In the genomic region with DNA sequence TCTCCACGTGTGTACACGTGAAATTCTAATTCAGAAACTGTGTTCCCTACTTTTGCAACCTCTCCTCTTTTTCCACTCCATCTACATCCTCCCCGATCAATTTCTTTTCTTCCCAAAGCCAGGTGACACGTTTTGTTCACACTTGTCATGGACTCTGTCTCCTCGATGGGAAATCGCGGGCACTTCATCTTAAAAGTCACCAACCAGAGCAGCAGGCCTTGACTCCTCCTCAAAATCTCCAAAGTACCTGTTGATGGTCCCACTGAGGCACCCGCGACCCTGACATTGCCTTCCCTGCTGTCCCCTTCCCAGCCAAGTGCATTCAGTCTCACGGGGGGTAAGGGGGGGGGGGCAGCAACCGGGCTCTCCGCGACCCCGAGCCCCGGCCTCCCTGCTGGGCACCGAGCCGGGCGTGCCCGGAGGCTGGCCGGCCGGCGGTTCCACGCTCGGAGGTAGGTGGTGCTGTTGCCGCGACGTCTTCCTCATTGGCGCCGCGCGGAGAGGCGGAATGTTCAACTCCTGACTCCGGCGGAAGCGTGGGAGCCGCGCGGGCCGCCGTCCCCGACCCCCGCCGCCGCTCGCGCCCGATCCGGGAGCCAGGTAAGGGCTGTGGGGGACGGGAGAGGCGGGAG, we compare ENCODE assay signal across 8 mouse cellular contexts. TPM values are rescaled to one million over a fixed set of nuclear protein-coding genes. Genes with fewer than 3 reads are reported as not detected.
A peak's percentile ranks its signal among the peaks of the same experiment; 100 is the strongest.
DNase-seq lines count a peak whose midpoint lies in the region; ATAC-seq and TF ChIP-seq lines count a peak whose summit lies in the region.

Map3k20 (plus strand) TSS at position 382 of the 632 bp plus-strand sequence.

- peak; percentile 79 for ATAC-seq in embryonic facial prominence, embryonic 13.5 days (ENCODE audit: insufficient number of reproducible peaks, insufficient read depth, low FRiP score, low TSS enrichment, low read depth)
- ATAC-seq in stomach, embryonic 16.5 days (ENCODE audit: insufficient read depth, low FRiP score): peak; percentile 88

- no peaks in the 10 kb centered on the region for H3K9me3 ChIP-seq in embryonic facial prominence, embryonic 13.5 days
- H3K9me3 ChIP-seq in stomach, embryonic 16.5 days (replicated peaks; ENCODE audit: control insufficient read depth, low read length): no peaks in the 10 kb centered on the region

- 1% methylated on average over 50 of the region's 50 CpGs for WGBS in embryonic facial prominence, embryonic 13.5 days
- WGBS in liver, adult 2 months: 1% methylated on average over 50 of the region's 50 CpGs
- 2% methylated on average over 50 of the region's 50 CpGs for WGBS in stomach, embryonic 16.5 days

- H3K9ac ChIP-seq in embryonic facial prominence, embryonic 13.5 days: peak within 1 kb of the TSS; percentile 92
- peak within 1 kb of the TSS; percentile 83 for H3K9ac ChIP-seq in liver, adult 2 months (ENCODE audit: low read depth, low read length)
- peak within 1 kb of the TSS; percentile 98 for H3K9ac ChIP-seq in stomach, embryonic 16.5 days (ENCODE audit: low read length)

- H3K79me2 ChIP-seq in liver, adult 2 months (ENCODE audit: control insufficient read depth, insufficient read depth, low read length): peaks cover 13% of the 10 kb centered on the region; the same call in 1 of the 2 replicates

- no peaks in the 10 kb centered on the region for H3K36me3 ChIP-seq in embryonic facial prominence, embryonic 13.5 days
- H3K36me3 ChIP-seq in liver, adult 2 months (ENCODE audit: control insufficient read depth, insufficient read depth, low read length): no peaks in the 10 kb centered on the region
- H3K36me3 ChIP-seq in stomach, embryonic 16.5 days (ENCODE audit: control insufficient read depth, insufficient read depth, low read length): no peaks in the 10 kb centered on the region

- H3K4me1 ChIP-seq in embryonic facial prominence, embryonic 13.5 days: peaks cover 11% of the 10 kb centered on the region
- peaks cover 8% of the 10 kb centered on the region; the same call in 1 of the 2 replicates for H3K4me1 ChIP-seq in liver, adult 2 months (ENCODE audit: control insufficient read depth, insufficient read depth, low read length)
- H3K4me1 ChIP-seq in stomach, embryonic 16.5 days (ENCODE audit: control insufficient read depth, insufficient read depth, low read length): peaks cover 12% of the 10 kb centered on the region

- peaks cover 6% of the 10 kb centered on the region; the same call in 1 of the 2 replicates for H3K27me3 ChIP-seq in embryonic facial prominence, embryonic 13.5 days
- no peaks in the 10 kb centered on the region for H3K27me3 ChIP-seq in liver, adult 2 months (ENCODE audit: control insufficient read depth, insufficient read depth, low read length)
- H3K27me3 ChIP-seq in stomach, embryonic 16.5 days (ENCODE audit: control insufficient read depth, insufficient read depth, low read length): no peaks in the 10 kb centered on the region

- peak within 1 kb of the TSS; percentile 86 for H3K4me3 ChIP-seq in embryonic facial prominence, embryonic 13.5 days
- H3K4me3 ChIP-seq in liver, adult 2 months (ENCODE audit: insufficient read depth, low read depth, low read length): peak within 1 kb of the TSS; percentile 82
- peak within 1 kb of the TSS; percentile 86 for H3K4me3 ChIP-seq in stomach, embryonic 16.5 days (replicated peaks; ENCODE audit: low read length)

- H3K27ac ChIP-seq in embryonic facial prominence, embryonic 13.5 days: no peak within 1 kb of the TSS; the same call in 1 of the 2 replicates
- H3K27ac ChIP-seq in liver, adult 2 months (replicated peaks; ENCODE audit: insufficient read depth, low read depth, low read length): peak within 1 kb of the TSS; percentile 28
- peak within 1 kb of the TSS; percentile 69 for H3K27ac ChIP-seq in stomach, embryonic 16.5 days (ENCODE audit: low read length)

- peak within 1 kb of the TSS; percentile 85 for H3K4me2 ChIP-seq in embryonic facial prominence, embryonic 13.5 days
- peak within 1 kb of the TSS; percentile 65 for H3K4me2 ChIP-seq in stomach, embryonic 16.5 days (ENCODE audit: low read depth, low read length)

- DNase-seq in 416B (ENCODE audit: low read depth): peak; percentile 62
- peak; percentile 84 for DNase-seq in adrenal gland, postnatal 10 days
- peak; percentile 67 to 75 for DNase-seq in heart, adult 9 months (ENCODE audit: low spot score in 2 of 2)
- DNase-seq in kidney, adult 9 months: peak; percentile 61
- DNase-seq in liver, adult 2 months (ENCODE audit: extremely low read depth, low read depth, low spot score): peak; percentile 81
- peak; percentile 37 to 58 for DNase-seq in monocyte, adult 2 months (ENCODE audit: low read depth in 1 of 2, low spot score in 2 of 2)

- TF ChIP-seq POLR2A in liver, adult 2 months (IDR thresholded peaks at IDR 0.05; ENCODE audit: extremely low read depth, insufficient read depth, low read length): no peak

- peak; percentile 66 for TF ChIP-seq CTCF in liver, adult 2 months (IDR thresholded peaks at IDR 0.05; ENCODE audit: low read depth, low read length)

RNA-seq across cellular contexts. Expression of gene Map3k20, which starts in this region (rescaled TPM):
- total RNA-seq in adrenal gland, postnatal 10 days (2021): 10 to 100 TPM; 40.6 to 61.7 TPM
- polyA plus RNA-seq in embryonic facial prominence, embryonic 13.5 days (2015; fragmentation: Nextera tagmentation; extraction: Ambion mirVana): 17.6 and 19.7 TPM in 2 replicates
- total RNA-seq in liver, adult 2 months (2014; rRNA removed): 11.8 TPM in 2 replicates
- polyA plus RNA-seq in liver, adult 2 months (2012; rRNA removed): 4.5 and 4.6 TPM in 2 replicates
- polyA plus RNA-seq in stomach, embryonic 16.5 days (2015; fragmentation: Nextera tagmentation; extraction: Ambion mirVana): 24.6 and 25.0 TPM in 2 replicates
